Mouse (Mus musculus) MEL (cell line): ENCODE measurements at regions not wholly inside any gene's neighbourhood (a gene's known extent, or its start where the extent isn't known, plus 50 kb on each side); places are given as distances from the start of the nearest gene placed in this dataset.

Experiments used
- CTCF ChIP-seq, 3 experiments: IDR thresholded peaks in 2 of 3; conservative IDR thresholded peaks in 1 of 3; 2 replicates each; pipeline ENCODE4 v1.5.1; 2011 to 2012; ENCODE audit warnings: low read length in 3 of 3, low read depth in 2 of 3, mild to moderate bottlenecking in 2 of 3, improper control_type of control experiment in 1 of 3, inconsistent platforms in 1 of 3, mixed read lengths in 1 of 3, moderate library complexity in 1 of 3; ENCODE audit not compliant: control insufficient read depth in 1 of 3, insufficient read depth in 1 of 3, poor library complexity in 1 of 3, severe bottlenecking in 1 of 3
- GATA1 ChIP-seq: IDR thresholded peaks from 2 replicates; pipeline ENCODE4 v1.6.1; 2011; ENCODE audit warnings: low read depth, low read length, improper control_type of control experiment
- MEF2A ChIP-seq: IDR thresholded peaks from 2 replicates; pipeline ENCODE4 v1.6.1; 2014; ENCODE audit warnings: low read depth, mild to moderate bottlenecking, inconsistent platforms, low read length, improper control_type of control experiment; ENCODE audit not compliant: poor library complexity, insufficient replicate concordance, severe bottlenecking; ENCODE audit errors: extremely low read depth
- MXI1 ChIP-seq: IDR thresholded peaks from 2 replicates; pipeline ENCODE4 v1.6.1; 2011; ENCODE audit warnings: mild to moderate bottlenecking, low read depth, low read length, improper control_type of control experiment
- NRF1 ChIP-seq: IDR thresholded peaks from 2 replicates; pipeline ENCODE4 v1.6.1; 2014; ENCODE audit warnings: low read depth, mild to moderate bottlenecking, inconsistent platforms, low read length, improper control_type of control experiment, moderate library complexity; ENCODE audit not compliant: poor library complexity, insufficient read depth, severe bottlenecking
- POLR2A ChIP-seq, 2 experiments: IDR thresholded peaks; 2 replicates each; pipeline ENCODE4 v1.6.1; 2011 to 2012; ENCODE audit warnings: low read length in 2 of 2, mild to moderate bottlenecking in 2 of 2, control low read depth in 1 of 2, improper control_type of control experiment in 1 of 2, low read depth in 1 of 2, moderate library complexity in 1 of 2; ENCODE audit not compliant: control insufficient read depth in 1 of 2, insufficient read depth in 1 of 2, poor library complexity in 1 of 2

- no peak for TF ChIP-seq CTCF (IDR thresholded peaks at IDR 0.05 in 2 of 3, conservative IDR thresholded peaks at IDR 0.05 in 1 of 3; ENCODE audit: control insufficient read depth in 1 of 3, insufficient read depth in 1 of 3, low read depth in 2 of 3, low read length in 3 of 3, poor library complexity in 1 of 3, severe bottlenecking in 1 of 3)
- TF ChIP-seq GATA1 = no peak
- no peak for TF ChIP-seq POLR2A (IDR thresholded peaks at IDR 0.05; ENCODE audit: control insufficient read depth in 1 of 2, insufficient read depth in 1 of 2, low read depth in 1 of 2, low read length in 2 of 2, poor library complexity in 1 of 2)
- no peak for TF ChIP-seq MEF2A
- no peak for TF ChIP-seq NRF1
- TF ChIP-seq MXI1 = no peak
Observed at GRCm38 (mm10) chr15:67481733-67482132, 981.0 kb upstream of the Lrrc6 start.
